Comparison of ENCODE assay signal across 9 mouse cellular contexts in the genomic region with DNA sequence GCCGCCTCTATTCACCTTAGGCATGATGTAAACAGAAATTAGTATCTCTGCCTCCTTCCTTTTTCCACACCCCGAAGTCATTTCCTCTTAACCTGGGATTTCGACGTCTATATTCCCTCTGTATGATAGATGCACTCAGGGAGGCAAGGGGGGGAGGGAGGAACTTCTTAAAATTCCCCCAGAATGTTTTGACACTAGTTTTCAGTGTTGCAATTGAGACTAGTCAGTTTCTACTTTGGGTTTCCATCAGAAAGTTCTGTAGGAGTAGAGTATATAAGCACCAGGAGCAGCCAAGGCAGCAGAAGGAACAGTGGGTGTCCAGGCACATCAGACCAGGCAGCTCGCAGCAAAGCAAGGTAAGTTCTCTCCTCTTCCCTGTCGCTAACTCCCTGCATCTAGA. TPM values are rescaled to one million over a fixed set of nuclear protein-coding genes. Genes with fewer than 3 reads are reported as not detected.
DNase-seq lines count a peak whose midpoint lies in the region; ATAC-seq and TF ChIP-seq lines count a peak whose summit lies in the region.
"Had no signal": no experiment of that assay in that cellular context is flagged by ENCODE, and none has a peak within 500 bp of the region (broad histone marks: within the 10 kb centered on the region; RNA-seq: fewer than 3 reads in every experiment).

Gene Il12b (plus strand): TSS at position 301 of the 400 bp plus-strand sequence.

- H3K27me3 ChIP-seq in kidney, postnatal 0 days (ENCODE audit: insufficient read depth, low read length), result no peaks in the 10 kb centered on the region
- H3K27me3 ChIP-seq in embryonic facial prominence, embryonic 15.5 days, result 0 out of 2 replicates have a peak, but pooled peaks cover 4% of the 10 kb centered on the region
- H3K27me3 ChIP-seq in intestine, embryonic 14.5 days (replicated peaks; ENCODE audit: control insufficient read depth, insufficient read depth, low read length), result no peaks in the 10 kb centered on the region
- H3K27me3 ChIP-seq in midbrain, postnatal 0 days (ENCODE audit: insufficient read depth, low read length), result no peaks in the 10 kb centered on the region

- peak within 1 kb of the TSS; percentile 26; the same call in 1 of the 2 replicates for H3K4me3 ChIP-seq in kidney, postnatal 0 days (replicated peaks; ENCODE audit: low read depth, low read length)
- H3K4me3 ChIP-seq in embryonic facial prominence, embryonic 15.5 days (replicated peaks), result peak within 1 kb of the TSS; percentile 38
- peak within 1 kb of the TSS; percentile 28 for H3K4me3 ChIP-seq in intestine, embryonic 14.5 days (ENCODE audit: low read depth, low read length)
- peak within 1 kb of the TSS; percentile 21; the same call in 1 of the 2 replicates for H3K4me3 ChIP-seq in midbrain, postnatal 0 days (ENCODE audit: low read depth, low read length)

- H3K27ac ChIP-seq in kidney, postnatal 0 days, result no peak within 1 kb of the TSS
- H3K27ac ChIP-seq in embryonic facial prominence, embryonic 15.5 days (replicated peaks), result no peak within 1 kb of the TSS
- no peak within 1 kb of the TSS for H3K27ac ChIP-seq in intestine, embryonic 14.5 days (ENCODE audit: low read depth)
- no peak within 1 kb of the TSS for H3K27ac ChIP-seq in midbrain, postnatal 0 days (ENCODE audit: low read depth, low read length)

- no peaks in the 10 kb centered on the region; the same call in 1 of the 2 replicates for H3K4me1 ChIP-seq in kidney, postnatal 0 days (replicated peaks; ENCODE audit: insufficient read depth, low read length)
- H3K4me1 ChIP-seq in embryonic facial prominence, embryonic 15.5 days, result 0 out of 2 replicates have a peak, but pooled peaks cover 6% of the 10 kb centered on the region
- no peaks in the 10 kb centered on the region for H3K4me1 ChIP-seq in intestine, embryonic 14.5 days (replicated peaks; ENCODE audit: control insufficient read depth, insufficient read depth, low read length)
- no peaks in the 10 kb centered on the region for H3K4me1 ChIP-seq in midbrain, postnatal 0 days (ENCODE audit: insufficient read depth, low read length)

- no peak for ATAC-seq in kidney, postnatal 0 days (replicated peaks; ENCODE audit: low FRiP score, low read depth)
- no peak for ATAC-seq in embryonic facial prominence, embryonic 15.5 days (ENCODE audit: insufficient number of reproducible peaks, low FRiP score, low TSS enrichment, low read depth)
- ATAC-seq in intestine, embryonic 14.5 days (replicated peaks; ENCODE audit: low FRiP score, low TSS enrichment, low read depth), result no peak
- ATAC-seq in midbrain, postnatal 0 days (ENCODE audit: low FRiP score), result no peak

- peak within 1 kb of the TSS; percentile 60 for H3K4me2 ChIP-seq in kidney, postnatal 0 days (ENCODE audit: low read length)
- H3K4me2 ChIP-seq in embryonic facial prominence, embryonic 15.5 days (replicated peaks), result peak within 1 kb of the TSS; percentile 67
- peak within 1 kb of the TSS; percentile 57 for H3K4me2 ChIP-seq in intestine, embryonic 14.5 days (ENCODE audit: low read length)
- peak within 1 kb of the TSS; percentile 35 for H3K4me2 ChIP-seq in midbrain, postnatal 0 days (ENCODE audit: low read depth, low read length, poor library complexity, severe bottlenecking)

- no peak for TF ChIP-seq CTCF in kidney, postnatal 0 days (IDR thresholded peaks at IDR 0.05; ENCODE audit: low read depth)
- TF ChIP-seq CTCF in midbrain, postnatal 0 days (IDR thresholded peaks at IDR 0.05), result no peak

- peak within 1 kb of the TSS; percentile 42; the same call in 1 of the 2 replicates for H3K9ac ChIP-seq in kidney, postnatal 0 days (ENCODE audit: low read depth, low read length)
- 0 out of 2 replicates have a peak within 1 kb of the TSS, but pooled peaks have one; percentile 19 for H3K9ac ChIP-seq in embryonic facial prominence, embryonic 15.5 days
- H3K9ac ChIP-seq in intestine, embryonic 14.5 days (ENCODE audit: low read length), result peak within 1 kb of the TSS; percentile 34; the same call in 1 of the 2 replicates
- H3K9ac ChIP-seq in midbrain, postnatal 0 days (replicated peaks; ENCODE audit: low read length, poor library complexity, severe bottlenecking), result no peak within 1 kb of the TSS

- no peak for DNase-seq in kidney, postnatal 0 days (ENCODE audit: low spot score)
- no peak for DNase-seq in kidney, postnatal 14 days
- DNase-seq in intestine, embryonic 14.5 days (ENCODE audit: low spot score), result no peak
- no peak for DNase-seq in midbrain, postnatal 0 days (ENCODE audit: low spot score)
- DNase-seq in left cerebral cortex, adult 18-20 months (ENCODE audit: low spot score in 2 of 2), result no peak
- DNase-seq in layer of hippocampus, adult 8-10 months (ENCODE audit: low spot score in 2 of 2), result no peak
- DNase-seq in gastrocnemius, adult 18-20 months (ENCODE audit: low spot score), result no peak

- H3K36me3 ChIP-seq in kidney, postnatal 0 days (ENCODE audit: insufficient read depth, low read length), result no peaks in the 10 kb centered on the region
- no peaks in the 10 kb centered on the region for H3K36me3 ChIP-seq in embryonic facial prominence, embryonic 15.5 days
- H3K36me3 ChIP-seq in intestine, embryonic 14.5 days (ENCODE audit: control insufficient read depth, insufficient read depth, low read length), result no peaks in the 10 kb centered on the region
- H3K36me3 ChIP-seq in midbrain, postnatal 0 days (ENCODE audit: insufficient read depth, low read length), result no peaks in the 10 kb centered on the region

- WGBS in kidney, postnatal 0 days, result 75% methylated on average over 6 of the region's 6 CpGs
- WGBS in embryonic facial prominence, embryonic 15.5 days, result 68% methylated on average over 6 of the region's 6 CpGs
- 66% methylated on average over 6 of the region's 6 CpGs for WGBS in intestine, embryonic 14.5 days
- WGBS in midbrain, postnatal 0 days, result 81% methylated on average over 6 of the region's 6 CpGs

- H3K9me3 ChIP-seq in kidney, postnatal 0 days (replicated peaks; ENCODE audit: low read length), result no peaks in the 10 kb centered on the region
- no peaks in the 10 kb centered on the region for H3K9me3 ChIP-seq in embryonic facial prominence, embryonic 15.5 days (replicated peaks)
- no peaks in the 10 kb centered on the region for H3K9me3 ChIP-seq in intestine, embryonic 14.5 days (ENCODE audit: control insufficient read depth, low read length)
- H3K9me3 ChIP-seq in midbrain, postnatal 0 days (ENCODE audit: low read length), result no peaks in the 10 kb centered on the region

RNA-seq across cellular contexts. Expression of gene Il12b, which starts in this region (rescaled TPM):
- polyA plus RNA-seq in kidney, postnatal 0 days (2015; fragmentation: Nextera tagmentation; extraction: Ambion mirVana), result 0.06 and 0.09 TPM in 2 replicates
- not detected in 2 replicates for polyA plus RNA-seq in embryonic facial prominence, embryonic 15.5 days (2015; fragmentation: Nextera tagmentation; extraction: Ambion mirVana)
- not detected in 2 replicates for polyA plus RNA-seq in intestine, embryonic 14.5 days (2014; fragmentation: Nextera tagmentation; extraction: Ambion mirVana)
- 0.57 TPM in 1 of 2 replicates, not detected in the other for total RNA-seq in midbrain, postnatal 0 days (2014; rRNA removed)
- polyA plus RNA-seq in midbrain, postnatal 0 days (2015; fragmentation: Nextera tagmentation; extraction: Ambion mirVana), result not detected in 2 replicates
- not detected for total RNA-seq in left cerebral cortex, adult 18-20 months (2021)
- not detected for total RNA-seq in layer of hippocampus, adult 8-10 months (2022)
- total RNA-seq in gastrocnemius, adult 18-20 months (2021), result not detected
- total RNA-seq: hematopoietic stem cell, adult 5-6 weeks had no signal
